Mouse (Mus musculus) heart, postnatal 10 days (tissue): ENCODE measurements around the gene Krt5. TPM values are rescaled to one million over a fixed set of nuclear protein-coding genes. Genes with fewer than 3 reads are reported as not detected.

Experiments
- microRNA-seq, 2 experiments: library from miRNA; unstranded; fragments of <30 nt; microRNA quantifications; one replicate each; pipeline ENCODE4 v1.2.0; 2022
- total RNA-seq, 2 experiments: library from RNA; stranded (reverse); gene quantifications; 2 replicates each; pipeline ENCODE4 v1.2.3; 2021

The Krt5 gene
- total RNA-seq, 2 experiments from 2014 or later = not detected

Small RNA genes lying within 50 kb of the gene (microRNA-seq; reads per million reads assigned to microRNA genes)
- gene Gm44323 = 0 reads per million in 2 experiments
- 0 reads per million in 2 experiments for gene Gm44342
- gene Gm44383 = 0 reads per million in 2 experiments

Other genes with a start within 250 kb of the Krt5 start
- gene Krt81, start 249.1 kb downstream of the Krt5 start, total RNA-seq = not detected
- not detected for gene Krt86, start 239.4 kb downstream of the Krt5 start, total RNA-seq
- gene Krt83, start 221.4 kb downstream of the Krt5 start, total RNA-seq = not detected
- not detected for gene Gm49425, start 195.6 kb downstream of the Krt5 start, total RNA-seq
- not detected for gene Krt84, start 180.1 kb downstream of the Krt5 start, total RNA-seq
- not detected for gene Krt82, start 162.2 kb downstream of the Krt5 start, total RNA-seq
- not detected for gene Krt90, start 149.9 kb downstream of the Krt5 start, total RNA-seq
- not detected for gene Krt75, start 139.0 kb downstream of the Krt5 start, total RNA-seq
- not detected for gene Gm5414, start 84.7 kb downstream of the Krt5 start, total RNA-seq
- not detected for gene Gm5478, start 65.5 kb downstream of the Krt5 start, total RNA-seq
- gene Krt6b, start 32.6 kb downstream of the Krt5 start, total RNA-seq = under 1 TPM; 0.12 to 0.15 TPM
- not detected for gene Krt6a, start 18.6 kb downstream of the Krt5 start, total RNA-seq
- not detected for gene Krt71, start 30.2 kb upstream of the Krt5 start, total RNA-seq
- not detected for gene Krt72, start 73.6 kb upstream of the Krt5 start, total RNA-seq
- not detected for gene Krt73, start 89.4 kb upstream of the Krt5 start, total RNA-seq
- gene Krt2, start 105.3 kb upstream of the Krt5 start, total RNA-seq = not detected
- gene Krt1, start 137.9 kb upstream of the Krt5 start, total RNA-seq = not detected
- not detected for gene Krt77, start 156.8 kb upstream of the Krt5 start, total RNA-seq
- not detected for gene Krt76, start 180.0 kb upstream of the Krt5 start, total RNA-seq
- not detected for gene Krt4, start 211.8 kb upstream of the Krt5 start, total RNA-seq
- under 1 TPM; 0.36 to 0.40 TPM for gene Krt79, start 227.4 kb upstream of the Krt5 start, total RNA-seq
- gene Krt78, start 241.4 kb upstream of the Krt5 start, total RNA-seq = not detected